Mouse (Mus musculus): ENCODE data around the gene Mis18a.

The Mis18a gene

DNA sequence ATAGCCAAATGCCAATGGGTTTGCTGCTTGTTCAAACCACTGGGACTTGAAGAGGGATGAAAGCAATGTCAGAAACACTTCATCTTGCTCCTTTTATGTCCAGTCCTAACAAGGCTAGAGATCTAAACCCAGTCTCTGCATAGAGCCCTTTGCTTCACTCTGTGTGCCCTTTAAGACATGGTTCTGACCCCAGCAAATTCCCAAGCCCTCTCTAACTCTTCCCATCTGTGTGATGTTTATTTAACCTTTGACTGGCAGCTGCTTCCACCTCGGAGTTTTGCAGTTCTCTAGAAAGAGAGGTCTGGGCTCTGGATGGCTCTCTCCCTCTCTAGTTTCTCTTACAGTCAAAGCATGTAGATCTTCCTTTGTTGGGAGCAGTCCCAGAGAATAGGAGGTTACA, 23.6 kb downstream of the Mis18a start:
- DNase-seq, result no peak

DNA sequence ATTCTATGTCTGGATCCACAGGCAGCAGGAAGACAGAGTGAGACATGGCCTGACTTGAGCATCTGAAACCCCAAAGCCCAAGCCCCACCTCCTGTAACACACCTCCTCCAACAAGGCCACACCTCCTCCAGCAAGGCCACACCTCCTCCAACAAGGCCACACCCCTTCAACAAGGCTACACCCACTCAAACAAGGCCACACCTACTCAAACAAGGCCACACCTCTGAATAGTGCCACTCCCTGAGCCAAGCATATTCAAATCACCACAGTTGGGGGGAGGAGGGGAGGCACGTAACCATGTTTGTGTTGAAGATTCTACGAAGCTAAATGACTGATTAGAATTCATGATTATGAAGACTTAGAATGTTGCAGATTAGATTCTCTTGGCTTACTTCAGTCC, 25.7 kb downstream of the Mis18a start:
- DNase-seq, result no peak

DNA sequence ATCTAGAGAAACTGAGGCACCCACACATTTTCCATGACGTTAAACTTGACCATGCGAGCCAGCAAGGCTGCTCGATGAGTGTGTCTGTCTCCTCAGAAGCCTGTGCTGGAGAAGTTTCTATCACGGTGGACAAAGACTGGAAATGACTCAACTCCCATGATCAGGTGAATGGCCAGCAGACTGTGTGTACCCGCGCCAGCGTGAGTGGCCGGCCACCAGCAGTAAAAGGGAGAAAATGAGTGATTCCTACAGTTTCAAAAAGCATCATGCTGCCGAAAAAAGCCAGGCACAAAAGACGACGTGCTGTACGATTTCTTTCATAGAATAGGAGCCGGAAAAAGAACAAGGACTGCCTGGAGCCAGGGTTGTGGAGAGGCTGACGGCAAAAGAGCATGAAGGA, 27.8 kb downstream of the Mis18a start:
- no peak for DNase-seq

DNA sequence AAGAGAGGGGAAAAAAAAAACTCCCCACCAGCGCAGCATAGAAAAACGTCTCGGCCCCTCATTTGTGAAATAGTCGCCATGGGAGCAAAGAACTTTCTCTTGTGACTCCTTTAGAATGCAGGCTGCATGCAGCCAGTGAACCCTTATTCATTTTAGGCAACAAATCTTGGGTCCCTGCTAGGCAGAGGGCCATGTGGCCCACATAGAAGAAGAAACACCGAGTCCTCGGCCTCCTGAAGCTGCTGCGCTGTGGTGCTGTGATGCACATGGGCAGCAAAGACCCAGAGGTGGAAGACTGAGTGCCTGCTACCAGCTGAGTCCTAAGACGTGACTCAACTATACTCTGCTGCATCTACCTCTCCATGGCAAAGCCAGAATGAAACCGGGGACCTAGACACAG, 30.9 kb downstream of the Mis18a start:
- DNase-seq, result no peak

DNA sequence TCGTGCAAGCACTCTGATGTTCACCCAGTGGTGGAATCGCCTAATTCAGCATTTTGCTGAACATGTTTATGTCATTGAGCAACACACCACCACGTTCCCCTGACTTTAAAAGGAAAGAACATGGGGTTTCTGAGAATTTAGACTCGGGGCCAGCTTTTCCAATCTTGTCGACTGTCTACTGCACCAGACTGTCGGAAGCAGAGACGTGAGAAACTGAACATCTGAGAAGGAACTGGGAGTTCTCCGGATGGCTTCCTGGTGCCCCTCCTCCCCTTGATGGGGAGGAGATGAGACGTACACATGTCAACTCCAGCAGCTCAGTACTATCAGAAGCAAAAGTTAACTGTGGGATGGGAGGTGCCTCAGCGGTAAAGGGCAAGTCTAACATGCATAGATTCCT, 32.1 kb downstream of the Mis18a start:
- DNase-seq, result no peak

DNA sequence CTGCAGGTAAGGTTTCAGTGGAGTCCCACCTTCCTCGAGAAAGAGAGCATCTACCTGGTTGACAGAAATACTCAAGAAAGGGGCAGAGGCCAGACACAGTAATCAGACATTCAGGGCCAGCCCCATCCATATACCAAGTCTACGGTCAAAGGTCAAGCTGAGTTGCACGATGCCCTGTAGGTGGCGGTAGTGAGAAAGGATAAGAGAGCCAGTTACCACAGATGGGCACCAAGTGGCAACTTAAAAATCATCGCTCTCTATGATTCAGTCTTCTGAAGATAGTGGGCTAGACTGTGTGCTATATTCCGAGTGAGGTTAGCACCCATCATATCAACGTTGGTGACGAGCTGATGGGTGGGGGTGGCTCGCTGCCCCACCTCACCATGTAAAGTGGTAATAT, 32.5 kb downstream of the Mis18a start:
- DNase-seq, result peak; percentile 77

DNA sequence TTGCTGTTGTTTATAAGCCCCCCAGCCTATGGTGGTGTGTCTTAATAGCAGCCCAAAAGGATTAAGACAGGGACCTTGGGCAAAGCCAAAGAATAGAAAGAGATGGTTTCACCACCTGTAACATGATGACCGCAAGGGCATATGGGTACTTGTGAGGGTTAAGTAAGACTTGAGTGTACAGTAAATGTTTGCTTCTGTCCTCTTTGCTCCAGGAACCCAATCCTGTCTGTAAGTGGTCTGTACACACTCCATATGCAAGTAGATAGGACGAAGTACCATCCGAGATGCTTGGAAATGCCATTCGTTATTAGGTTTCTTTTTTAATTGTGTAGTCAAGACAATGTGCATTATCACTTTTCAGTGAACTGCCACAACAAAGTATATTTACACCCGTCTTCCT, 33.6 kb downstream of the Mis18a start:
- no peak for DNase-seq

DNA sequence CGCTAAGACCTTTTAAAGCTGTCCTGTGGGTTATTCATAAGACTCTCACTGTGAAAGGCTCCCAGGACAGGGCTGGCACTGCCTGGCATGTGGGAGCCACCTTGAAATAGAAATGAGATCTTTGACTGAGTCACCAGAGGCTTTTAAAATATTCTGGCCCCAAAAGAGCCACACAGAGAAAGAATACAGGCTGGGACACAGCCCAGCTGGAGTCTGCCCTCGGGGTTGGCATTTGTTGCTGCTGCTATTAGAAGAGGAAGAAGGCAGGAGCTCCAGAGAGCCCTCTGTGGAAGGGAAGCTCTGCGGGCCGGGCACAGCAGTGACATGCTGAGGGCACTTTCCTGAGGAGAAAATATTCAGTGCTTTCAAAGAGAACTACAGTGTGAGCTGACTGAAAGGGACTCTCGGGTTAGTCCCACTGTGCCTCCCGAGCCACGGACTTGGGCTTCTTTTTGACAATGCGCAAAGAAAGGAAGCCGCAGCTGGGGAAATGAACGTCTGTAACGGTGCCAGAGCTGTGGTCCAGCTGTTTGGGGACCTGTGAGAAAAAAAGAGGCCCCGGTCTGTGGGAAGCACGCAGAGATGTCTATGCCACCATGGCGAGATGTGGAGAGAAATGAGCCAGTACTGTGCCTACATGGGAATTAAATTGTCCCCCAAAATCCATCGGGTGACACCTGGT, 34.4 kb downstream of the Mis18a start:
- peak; percentile 53 for DNase-seq

DNA sequence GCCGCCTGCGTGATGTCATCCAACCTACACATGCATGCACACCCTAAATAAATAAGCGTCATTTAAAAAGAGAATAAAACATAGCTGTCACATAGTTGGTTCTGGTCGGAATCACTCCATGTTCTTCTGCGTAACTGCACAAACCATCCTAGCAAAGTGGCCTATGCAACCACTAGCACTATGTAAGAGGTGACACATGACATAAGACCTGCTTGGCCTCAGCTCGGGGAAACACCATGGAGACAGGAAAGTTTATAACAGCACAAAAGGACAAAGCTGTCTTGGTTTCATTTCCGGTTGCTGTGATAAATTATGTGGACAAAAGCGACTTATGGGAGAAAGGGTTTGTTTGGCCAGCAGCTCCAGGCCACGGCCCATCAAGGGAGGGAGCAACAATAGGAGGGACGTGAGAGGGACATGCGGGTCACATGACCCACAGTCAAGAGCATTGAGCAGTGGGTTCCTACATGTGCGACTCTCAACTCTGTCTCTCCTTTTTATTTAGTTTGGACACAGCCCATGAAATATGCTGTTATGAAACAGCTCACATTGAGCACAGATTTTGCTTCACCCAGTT, 39.4 kb downstream of the Mis18a start:
- no peak for DNase-seq

DNA sequence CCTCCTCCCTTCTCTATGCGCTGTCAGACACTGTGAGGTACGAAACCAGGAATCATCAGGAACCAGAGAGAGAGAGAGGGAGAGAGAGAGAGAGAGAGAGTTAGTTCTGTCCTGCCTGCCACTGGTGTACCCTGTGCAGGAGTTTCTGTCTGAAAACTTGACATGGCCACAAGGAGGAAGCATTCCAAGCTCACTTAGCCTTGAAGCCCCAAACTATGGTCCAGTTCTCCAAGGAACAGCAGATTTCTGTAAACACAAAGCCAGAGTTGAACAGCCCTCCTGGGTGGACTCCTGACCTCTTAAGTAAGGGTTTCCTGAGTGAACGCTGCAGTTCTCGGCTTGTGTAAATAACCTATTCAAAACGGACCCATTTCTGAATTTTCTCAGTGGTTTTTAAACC, 40.2 kb downstream of the Mis18a start:
- DNase-seq, result no peak

DNA sequence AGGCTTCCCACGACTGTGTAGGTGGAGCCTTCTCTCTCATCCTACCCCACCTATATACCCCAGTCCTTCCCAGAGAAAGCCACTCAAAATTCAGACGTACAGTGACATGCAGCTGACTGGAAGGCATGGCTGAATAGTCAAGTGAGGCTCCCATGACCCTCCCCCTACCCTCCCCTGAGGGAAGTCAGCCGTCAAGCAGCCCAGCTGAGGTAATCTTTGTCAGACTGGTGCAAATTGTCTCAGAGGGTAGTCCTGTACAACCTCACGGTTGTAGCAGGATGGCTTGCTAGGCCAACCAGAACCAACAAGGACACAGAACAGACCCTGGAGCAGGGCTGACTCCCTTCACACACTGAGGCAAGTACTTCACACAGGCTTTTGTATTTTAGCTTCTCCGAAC, 43.1 kb downstream of the Mis18a start:
- peak; percentile 28 for DNase-seq

DNA sequence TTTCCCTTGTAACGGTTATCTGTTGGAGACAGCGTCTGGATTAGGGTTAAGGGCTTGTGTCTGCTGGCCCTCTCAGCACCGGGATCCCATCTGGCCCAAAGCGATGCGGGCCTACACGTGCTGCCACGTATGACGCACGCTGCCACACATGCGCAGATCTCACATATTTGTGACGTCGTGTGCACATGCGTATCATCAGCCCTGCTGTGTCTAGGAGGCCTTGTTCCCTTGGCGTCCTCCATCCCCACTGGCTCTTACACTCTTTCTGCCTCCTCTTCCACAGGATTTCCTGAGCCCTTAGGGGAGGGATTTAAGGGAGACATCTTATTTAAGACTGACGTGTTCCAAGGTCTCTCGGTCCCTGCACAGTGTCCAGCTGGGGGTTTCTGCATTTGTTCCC, 47.2 kb downstream of the Mis18a start:
- DNase-seq, result peak; percentile 30

DNA sequence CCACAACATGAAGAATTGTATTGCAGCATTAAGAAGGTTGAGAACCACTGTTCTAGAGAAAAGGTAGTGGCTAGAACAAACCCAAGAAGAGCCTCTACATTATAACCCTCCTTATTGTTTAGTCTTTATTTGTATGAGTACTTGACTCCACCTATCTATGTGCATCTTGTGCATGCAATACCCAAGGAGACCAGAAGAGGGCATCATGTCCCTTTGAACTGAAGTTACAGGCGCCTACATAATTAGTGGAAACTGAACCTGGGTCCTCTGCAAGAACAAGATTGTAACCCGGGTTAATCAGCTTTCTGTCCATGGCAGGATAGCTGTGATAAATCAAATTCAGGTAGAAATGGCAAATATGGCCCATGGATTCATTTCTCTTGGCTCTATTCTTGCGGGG, 48.4 kb downstream of the Mis18a start:
- peak; percentile 28 for DNase-seq

DNA sequence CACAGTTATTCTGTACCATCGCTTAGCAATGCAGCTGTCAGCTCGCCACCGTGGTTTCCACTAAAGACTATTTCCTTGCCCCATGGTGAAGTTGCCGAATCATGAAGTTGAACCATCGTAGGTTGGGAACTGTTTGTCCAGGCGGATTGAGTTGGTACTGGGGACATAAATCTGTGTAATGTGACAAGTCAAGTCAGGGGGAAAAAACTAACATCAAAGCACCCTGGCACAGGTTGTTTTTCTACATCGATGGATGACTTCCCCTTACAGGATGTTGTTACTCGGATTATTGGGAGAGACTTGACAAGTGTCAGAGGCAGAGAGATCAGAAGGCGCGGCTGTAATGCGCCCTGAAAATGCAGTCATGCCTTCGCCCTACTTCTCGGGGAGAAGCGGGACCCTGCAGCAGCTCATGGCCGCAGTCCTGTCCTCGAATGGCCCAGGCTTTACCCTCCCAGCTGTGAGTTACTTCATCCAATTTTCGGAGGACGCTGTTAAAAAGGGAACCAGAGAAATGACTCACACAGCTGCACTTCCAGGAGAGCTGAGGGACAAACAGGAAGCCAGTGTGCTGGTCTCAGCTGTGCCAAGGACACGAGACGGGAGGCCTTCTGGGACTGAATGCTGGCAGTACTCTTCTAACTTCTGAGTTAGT, 50.2 kb downstream of the Mis18a start:
- peak; percentile 91 for DNase-seq

DNA sequence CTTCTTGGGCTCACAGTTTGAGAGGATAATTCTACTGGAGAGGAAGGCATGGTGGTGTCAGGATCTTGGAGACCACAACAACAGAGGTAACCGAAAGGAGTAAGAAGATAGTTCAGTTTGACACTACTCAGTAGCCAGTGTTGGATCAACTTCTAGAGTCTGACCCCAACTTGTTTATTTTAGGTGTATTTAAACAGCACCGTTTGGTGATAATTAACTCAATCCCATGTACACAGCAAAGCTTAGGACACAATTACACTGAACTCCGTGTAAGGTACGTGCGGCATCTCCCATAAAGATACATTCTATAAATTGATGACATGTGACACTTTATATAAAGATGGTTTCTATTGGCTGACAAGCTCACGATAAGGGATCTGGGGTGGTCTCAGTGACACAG, 52.6 kb downstream of the Mis18a start:
- no peak for DNase-seq

DNA sequence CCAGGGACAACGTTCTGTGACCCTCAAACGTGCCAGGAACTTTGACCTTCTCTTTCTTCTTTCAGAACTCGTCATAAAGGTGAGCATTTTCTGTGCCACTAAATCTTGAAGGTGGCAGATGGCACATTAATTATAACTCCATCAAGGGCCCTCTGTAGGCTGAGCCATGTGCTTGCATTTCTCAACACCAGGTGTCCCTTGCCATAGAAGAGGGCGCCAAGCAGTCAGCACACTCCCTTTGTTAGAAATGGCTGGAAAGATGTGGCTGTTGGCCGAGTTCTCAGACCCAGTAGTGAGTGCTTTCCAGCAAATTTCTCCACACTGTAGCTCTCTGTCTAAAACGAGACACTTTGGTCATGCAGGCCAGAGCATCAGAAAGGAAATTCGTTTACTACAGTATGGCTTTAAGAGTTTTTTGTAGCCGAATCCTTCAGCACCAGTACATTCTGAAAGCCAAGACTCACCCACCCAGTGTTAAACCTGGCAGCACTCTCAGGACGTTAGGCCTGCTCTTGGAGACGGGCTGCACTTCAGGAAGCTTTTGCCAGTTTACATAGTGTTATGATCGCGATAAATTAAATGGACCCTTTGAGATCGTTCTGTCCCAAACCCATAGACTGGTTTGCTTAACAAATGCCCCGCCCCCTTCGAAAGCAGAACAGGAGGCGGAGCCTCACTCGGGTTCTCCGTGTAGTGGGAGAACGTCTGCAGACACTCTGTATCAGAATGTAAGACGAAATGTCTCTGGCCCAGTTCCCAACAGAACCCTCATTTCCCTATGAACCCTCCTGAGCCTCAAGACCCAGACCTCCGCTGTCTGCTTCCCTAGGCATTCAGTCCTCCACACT, 53.5 kb downstream of the Mis18a start:
- DNase-seq, result no peak
